Mouse (Mus musculus) myocyte (in vitro differentiated cells): Measurements from ENCODE around the gene Kank3. TPM values are rescaled to one million over a fixed set of nuclear protein-coding genes. Genes with fewer than 3 reads are reported as not detected.
A peak's percentile ranks its signal among the peaks of the same experiment; 100 is the strongest.

Experiments used
- H3K27me3 ChIP-seq: one replicate; pipeline ENCODE4 v1.6.1; 2011; ENCODE audit not compliant: control insufficient read depth, insufficient read depth, insufficient read length
- H3K36me3 ChIP-seq: one replicate; pipeline ENCODE4 v1.6.1; 2011; ENCODE audit not compliant: control insufficient read depth, insufficient read depth
- H3K4me2 ChIP-seq: one replicate; pipeline ENCODE4 v1.6.1; 2011; ENCODE audit warnings: low read depth, control low read depth
- H3K4me3 ChIP-seq: one replicate; pipeline ENCODE4 v1.5.1; 2011; ENCODE audit warnings: mild to moderate bottlenecking, control low read depth, moderate library complexity
- H3K79me2 ChIP-seq: one replicate; pipeline ENCODE4 v1.6.1; 2011; ENCODE audit not compliant: control insufficient read depth, insufficient read depth
- H3ac ChIP-seq: one replicate; pipeline ENCODE4 v1.6.1; 2011; ENCODE audit not compliant: control insufficient read depth, insufficient read length
- CEBPB ChIP-seq: IDR thresholded peaks from 2 replicates; pipeline ENCODE4 v1.6.1; 2011; ENCODE audit warnings: mild to moderate bottlenecking, moderate library complexity; ENCODE audit not compliant: poor library complexity, insufficient read depth, severe bottlenecking
- E2F4 ChIP-seq: IDR thresholded peaks from one replicate; pipeline ENCODE4 v1.6.1; 2011; ENCODE audit warnings: mild to moderate bottlenecking, control low read depth, moderate library complexity; ENCODE audit not compliant: insufficient read depth
- MAX ChIP-seq: IDR thresholded peaks from one replicate; pipeline ENCODE4 v1.6.1; 2011; ENCODE audit warnings: low read depth, mild to moderate bottlenecking, control low read depth
- MYOD1 ChIP-seq, 3 experiments: IDR thresholded peaks; one replicate each; pipeline ENCODE4 v1.6.1; 2011; ENCODE audit warnings: control low read depth in 2 of 3, low read depth in 2 of 3, mild to moderate bottlenecking in 2 of 3, moderate library complexity in 1 of 3; ENCODE audit not compliant: insufficient read length in 2 of 3, control insufficient read depth in 1 of 3
- MYOG ChIP-seq, 3 experiments: IDR thresholded peaks; one replicate each; pipeline ENCODE4 v1.6.1; 2011; ENCODE audit warnings: control low read depth in 2 of 3, low read depth in 2 of 3, mild to moderate bottlenecking in 2 of 3; ENCODE audit not compliant: insufficient read length in 2 of 3, control insufficient read depth in 1 of 3, insufficient read depth in 1 of 3
- POLR2A ChIP-seq: IDR thresholded peaks from one replicate; pipeline ENCODE4 v1.6.1; 2011; ENCODE audit warnings: low read depth, mild to moderate bottlenecking, control low read depth, moderate library complexity; ENCODE audit not compliant: insufficient read length
- POLR2AphosphoS2 ChIP-seq: IDR thresholded peaks from one replicate; pipeline ENCODE4 v1.6.1; 2011; ENCODE audit warnings: low read depth, control low read depth; ENCODE audit not compliant: insufficient read length
- REST ChIP-seq: IDR thresholded peaks from one replicate; pipeline ENCODE4 v1.6.1; 2011; ENCODE audit warnings: mild to moderate bottlenecking, control low read depth, moderate library complexity; ENCODE audit not compliant: insufficient read depth, insufficient read length
- SRF ChIP-seq: IDR thresholded peaks from one replicate; pipeline ENCODE4 v1.6.1; 2011; ENCODE audit warnings: low read depth; ENCODE audit not compliant: control insufficient read depth, insufficient read length
- TCF12 ChIP-seq: IDR thresholded peaks from one replicate; pipeline ENCODE4 v1.6.1; 2011; ENCODE audit warnings: mild to moderate bottlenecking, control low read depth; ENCODE audit not compliant: poor library complexity, insufficient read depth, severe bottlenecking
- TCF3 ChIP-seq: IDR thresholded peaks from one replicate; pipeline ENCODE4 v1.6.1; 2011; ENCODE audit warnings: low read depth, control low read depth; ENCODE audit not compliant: insufficient read length
- USF1 ChIP-seq: IDR thresholded peaks from one replicate; pipeline ENCODE4 v1.6.1; 2011; ENCODE audit warnings: low read depth, mild to moderate bottlenecking, control low read depth, moderate library complexity
- polyA plus RNA-seq: library from polyadenylated mRNA; unstranded; fragments of >200 nt; fragmentation: generic; extraction: Trizol; gene quantifications from one replicate; pipeline ENCODE4 v1.2.1, GENCODE M21; 2012; ENCODE audit warnings: missing spikeins

The Kank3 gene
- polyA plus RNA-seq, 1 experiment: 8.3 TPM

- H3K27me3 ChIP-seq: no peaks in the 10 kb centered on the region
- TF ChIP-seq CEBPB (no peak), POLR2AphosphoS2 (no peak), E2F4 (no peak), REST (no peak), POLR2A (no peak), MYOG (IDR thresholded peaks at IDR 0.05; ENCODE audit: control insufficient read depth in 1 of 3, insufficient read depth in 1 of 3, insufficient read length in 2 of 3, low read depth in 2 of 3) (no peak), SRF (no peak), MAX (no peak), TCF3 (no peak), USF1 (no peak), MYOD1 (IDR thresholded peaks at IDR 0.05; ENCODE audit: control insufficient read depth in 1 of 3, insufficient read length in 2 of 3, low read depth in 2 of 3) (no peak), TCF12 (no peak)
- H3ac ChIP-seq: no peak overlapping the region
- no peak overlapping the region for H3K4me3 ChIP-seq
- no peak overlapping the region for H3K4me2 ChIP-seq
- peaks cover 21% of the 10 kb centered on the region for H3K36me3 ChIP-seq
- H3K79me2 ChIP-seq: no peaks in the 10 kb centered on the region
Measured at GRCm38 (mm10) chr17:33774573-33775155, 35.7 kb upstream of the Kank3 start.

GRCm38 (mm10) chr17:33775287-33775686 lies 35.0 kb upstream of the Kank3 start:
- Histone ChIP-seq H3K36me3 (peaks cover 21% of the 10 kb centered on the region), H3K79me2 (no peaks in the 10 kb centered on the region), H3ac (no peak overlapping the region), H3K4me3 (no peak overlapping the region), H3K4me2 (no peak overlapping the region), H3K27me3 (no peaks in the 10 kb centered on the region)
- TF ChIP-seq TCF3: no peak
- TF ChIP-seq TCF12: no peak
- no peak for TF ChIP-seq E2F4
- no peak for TF ChIP-seq POLR2AphosphoS2
- TF ChIP-seq MAX: no peak
- no peak for TF ChIP-seq MYOD1 (IDR thresholded peaks at IDR 0.05; ENCODE audit: control insufficient read depth in 1 of 3, insufficient read length in 2 of 3, low read depth in 2 of 3)
- no peak for TF ChIP-seq POLR2A
- TF ChIP-seq USF1: no peak

- peak overlapping the region; percentile 25 for H3K4me3 ChIP-seq
- TF ChIP-seq TCF12 (peak; percentile 91), CEBPB (no peak), POLR2AphosphoS2 (no peak), MYOG (IDR thresholded peaks at IDR 0.05; ENCODE audit: control insufficient read depth in 1 of 3, insufficient read depth in 1 of 3, insufficient read length in 2 of 3, low read depth in 2 of 3) (peak; percentile 40 to 84 (median 77)), TCF3 (peak; percentile 51), E2F4 (no peak), MYOD1 (IDR thresholded peaks at IDR 0.05; ENCODE audit: control insufficient read depth in 1 of 3, insufficient read length in 2 of 3, low read depth in 2 of 3) (peak; percentile 56 to 88 (median 82)), MAX (no peak), POLR2A (no peak), USF1 (peak; percentile 22), SRF (no peak), REST (no peak)
- no peak overlapping the region for H3ac ChIP-seq
- H3K27me3 ChIP-seq: no peaks in the 10 kb centered on the region
- H3K4me2 ChIP-seq: peak overlapping the region; percentile 88
- H3K36me3 ChIP-seq: peaks cover 21% of the 10 kb centered on the region
- no peaks in the 10 kb centered on the region for H3K79me2 ChIP-seq
Measured at GRCm38 (mm10) chr17:33779271-33779966, 30.9 kb upstream of the Kank3 start.

- Histone ChIP-seq H3K4me2 (peak overlapping the region; percentile 88), H3K4me3 (peak overlapping the region; percentile 25), H3ac (no peak overlapping the region), H3K27me3 (no peaks in the 10 kb centered on the region), H3K79me2 (no peaks in the 10 kb centered on the region), H3K36me3 (peaks cover 21% of the 10 kb centered on the region)
- no peak for TF ChIP-seq TCF3
- TF ChIP-seq SRF: no peak
- no peak for TF ChIP-seq TCF12
- TF ChIP-seq POLR2A: no peak
- no peak for TF ChIP-seq REST
- TF ChIP-seq USF1: no peak
- no peak for TF ChIP-seq MYOG (IDR thresholded peaks at IDR 0.05; ENCODE audit: control insufficient read depth in 1 of 3, insufficient read depth in 1 of 3, insufficient read length in 2 of 3, low read depth in 2 of 3)
- no peak for TF ChIP-seq CEBPB
- no peak for TF ChIP-seq MYOD1 (IDR thresholded peaks at IDR 0.05; ENCODE audit: control insufficient read depth in 1 of 3, insufficient read length in 2 of 3, low read depth in 2 of 3)
- TF ChIP-seq POLR2AphosphoS2: no peak
- no peak for TF ChIP-seq MAX
- no peak for TF ChIP-seq E2F4
Measured at GRCm38 (mm10) chr17:33779967-33780295, 30.4 kb upstream of the Kank3 start.

- no peaks in the 10 kb centered on the region for H3K79me2 ChIP-seq
- H3ac ChIP-seq: peak overlapping the region; percentile 8
- peak overlapping the region; percentile 88 for H3K4me2 ChIP-seq
- no peaks in the 10 kb centered on the region for H3K27me3 ChIP-seq
- peaks cover 21% of the 10 kb centered on the region for H3K36me3 ChIP-seq
- H3K4me3 ChIP-seq: peak overlapping the region; percentile 25
- TF ChIP-seq CEBPB: 0 out of 2 replicates have a peak, but pooled peaks have one; percentile 40
- TF ChIP-seq MYOD1 (IDR thresholded peaks at IDR 0.05; ENCODE audit: control insufficient read depth in 1 of 3, insufficient read length in 2 of 3, low read depth in 2 of 3): peak in 1 of 3 experiments; percentile 53
- no peak for TF ChIP-seq SRF
- TF ChIP-seq POLR2AphosphoS2: no peak
- TF ChIP-seq POLR2A: no peak
Measured at GRCm38 (mm10) chr17:33780431-33780830, 29.9 kb upstream of the Kank3 start.
